Mouse (Mus musculus): ENCODE measurements around the gene Map6d1. TPM values are rescaled to one million over a fixed set of nuclear protein-coding genes. Genes with fewer than 3 reads are reported as not detected.

Map6d1 gene
- polyA plus RNA-seq, 1 experiment from 2014 or later: 0.06 TPM

- no peaks in the 10 kb centered on the region for H3K27me3 ChIP-seq
- peaks cover 61% of the 10 kb centered on the region for H3K36me3 ChIP-seq
- H3K9ac ChIP-seq: no peak overlapping the region
- no peak overlapping the region for H3K27ac ChIP-seq
- H3K4me1 ChIP-seq (replicated peaks): no peaks in the 10 kb centered on the region
- H3K4me2 ChIP-seq: no peak overlapping the region
- ATAC-seq (ENCODE audit: low read depth) (no peak), DNase-seq (no peak)
- H3K4me3 ChIP-seq (replicated peaks): no peak overlapping the region
- WGBS (ENCODE audit: insufficient replicate concordance): 51% methylated on average over 2 of the region's 2 CpGs
- H3K9me3 ChIP-seq (replicated peaks): no peaks in the 10 kb centered on the region
These were observed 55.8 kb downstream of the Map6d1 start for GRCm38 (mm10) chr16:20185368-20185767.

Other genes starting within 250 kb of the Map6d1 start
- 3.5 and 4.4 TPM in 2 replicates for gene Klhl24, start 143.8 kb downstream of the Map6d1 start, polyA plus RNA-seq (2015; fragmentation: Nextera tagmentation; extraction: Ambion mirVana)
- 4.1 and 5.5 TPM in 2 replicates for gene Yeats2, start 100.3 kb downstream of the Map6d1 start, polyA plus RNA-seq (2015; fragmentation: Nextera tagmentation; extraction: Ambion mirVana)
- gene Parl, start 61.0 kb upstream of the Map6d1 start, polyA plus RNA-seq (2015; fragmentation: Nextera tagmentation; extraction: Ambion mirVana): 53.8 and 63.7 TPM in 2 replicates
- gene Cyp2ab1, start 84.0 kb upstream of the Map6d1 start, polyA plus RNA-seq (2015; fragmentation: Nextera tagmentation; extraction: Ambion mirVana): not detected in 2 replicates
- gene Abcc5, start 185.0 kb upstream of the Map6d1 start, polyA plus RNA-seq (2015; fragmentation: Nextera tagmentation; extraction: Ambion mirVana): 16.0 and 17.8 TPM in 2 replicates